ENCODE assay signal across 33 mouse cellular contexts in the genomic region with DNA sequence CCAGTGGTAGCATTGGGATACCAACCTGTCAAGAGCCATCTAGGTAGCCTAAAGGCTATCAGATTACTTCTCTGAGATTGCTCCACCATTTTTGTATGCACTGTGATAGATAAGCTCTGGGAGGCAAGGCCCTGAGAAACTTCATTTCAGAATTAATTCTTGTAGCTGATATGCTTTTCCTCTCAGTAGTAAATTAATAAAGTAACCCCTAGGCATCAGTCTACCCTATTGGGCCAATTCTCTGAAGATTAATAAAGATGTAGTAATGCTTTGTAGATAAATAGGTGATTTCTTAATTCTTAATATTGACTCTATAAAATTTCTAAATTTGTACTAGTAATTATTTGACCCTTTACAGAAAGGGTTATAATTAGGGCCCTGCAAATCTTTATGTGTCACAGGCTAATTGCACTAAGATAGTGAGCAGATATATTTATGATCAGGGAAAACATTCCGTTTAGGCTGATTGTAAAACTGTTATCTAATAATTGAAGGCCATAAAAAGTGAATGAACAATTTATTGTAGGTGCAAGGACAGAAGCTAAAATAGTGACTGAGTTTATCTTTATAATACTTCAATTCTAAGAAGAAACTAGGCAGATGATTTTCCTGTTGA.
"Had no signal": no experiment of that assay in that cellular context is flagged by ENCODE, and none has a peak within 500 bp of the region (broad histone marks: within the 10 kb centered on the region; RNA-seq: fewer than 3 reads in every experiment).

No protein-coding gene starts in this region.

- H3K9ac ChIP-seq: heart, embryonic 12.5 days; heart, embryonic 13.5 days; heart, embryonic 15.5 days; hindbrain, embryonic 12.5 days; hindbrain, embryonic 13.5 days; hindbrain, embryonic 14.5 days; hindbrain, embryonic 15.5 days; kidney, embryonic 15.5 days had no signal

- H3K36me3 ChIP-seq: heart, embryonic 10.5 days; heart, embryonic 12.5 days; heart, embryonic 13.5 days; heart, embryonic 15.5 days; hindbrain, embryonic 10.5 days; hindbrain, embryonic 12.5 days; hindbrain, embryonic 13.5 days; hindbrain, embryonic 15.5 days; kidney, embryonic 15.5 days had no signal

- DNase-seq: heart, postnatal 10 days; heart, postnatal 14 days; heart, postnatal 36 days; heart, postnatal 4 days; kidney, adult 11 months; kidney, adult 18-20 months; kidney, adult 2 months; kidney, adult 8-10 months; kidney, adult 9 months; kidney, postnatal 10 days; kidney, postnatal 14 days; kidney, postnatal 25 days; kidney, postnatal 36 days; kidney, postnatal 4 days; layer of hippocampus, adult 9-11 months; layer of hippocampus, postnatal 36 days had no signal

- H3K4me1 ChIP-seq: heart, embryonic 10.5 days; hindbrain, embryonic 10.5 days; hindbrain, embryonic 12.5 days; hindbrain, embryonic 13.5 days; hindbrain, embryonic 15.5 days; kidney, embryonic 15.5 days had no signal

- H3K4me3 ChIP-seq: heart, embryonic 10.5 days; heart, embryonic 12.5 days; heart, embryonic 13.5 days; heart, embryonic 15.5 days; hindbrain, embryonic 10.5 days; hindbrain, embryonic 12.5 days; hindbrain, embryonic 13.5 days; hindbrain, embryonic 15.5 days; kidney, embryonic 15.5 days; layer of hippocampus, adult 2 months; left cerebral cortex, adult 2 months had no signal

- ATAC-seq: hindbrain, embryonic 16.5 days; hindbrain, postnatal 0 days; inflammation-experienced regulatory T-cells, adult 6 months had no signal

- H3K27me3 ChIP-seq: heart, embryonic 12.5 days; heart, embryonic 13.5 days; heart, embryonic 15.5 days; hindbrain, embryonic 12.5 days; hindbrain, embryonic 13.5 days; hindbrain, embryonic 15.5 days; kidney, embryonic 15.5 days had no signal

- H3K27ac ChIP-seq: heart, embryonic 10.5 days; heart, embryonic 13.5 days; heart, embryonic 15.5 days; hindbrain, embryonic 10.5 days; hindbrain, embryonic 12.5 days; hindbrain, embryonic 13.5 days; hindbrain, embryonic 14.5 days; hindbrain, embryonic 15.5 days; hindbrain, postnatal 0 days; kidney, embryonic 15.5 days; kidney, postnatal 0 days; layer of hippocampus, adult 2 months; left cerebral cortex, adult 2 months had no signal

- H3K9me3 ChIP-seq: heart, embryonic 10.5 days; hindbrain, embryonic 12.5 days; hindbrain, embryonic 13.5 days; hindbrain, embryonic 15.5 days; kidney, embryonic 15.5 days had no signal

- H3K4me2 ChIP-seq: heart, embryonic 11.5 days; heart, embryonic 12.5 days; heart, embryonic 13.5 days; heart, embryonic 15.5 days; hindbrain, embryonic 12.5 days; hindbrain, embryonic 13.5 days; hindbrain, embryonic 14.5 days; hindbrain, embryonic 15.5 days; kidney, embryonic 15.5 days had no signal
